Mouse (Mus musculus) G1E (cell line): Measurements from ENCODE around the gene Rslcan18.

Source experiments
- CTCF ChIP-seq: IDR thresholded peaks from 2 replicates; pipeline ENCODE4 v1.5.1; 2012; ENCODE audit warnings: low read depth, low read length, inconsistent platforms, mixed read lengths
- GATA1 ChIP-seq: IDR thresholded peaks from 2 replicates; pipeline ENCODE4 v1.6.1; 2012; ENCODE audit warnings: borderline replicate concordance, low read length, inconsistent platforms, mixed read lengths
- GATA2 ChIP-seq: IDR thresholded peaks from 2 replicates; pipeline ENCODE4 v1.6.1; 2012; ENCODE audit warnings: low read depth, low read length, inconsistent platforms, borderline replicate concordance

- TF ChIP-seq CTCF = no peak
- no peak for TF ChIP-seq GATA2
- TF ChIP-seq GATA1 = no peak
These were observed 53.6 kb downstream of the Rslcan18 start for GRCm38 (mm10) chr13:67062427-67062826.
